Mouse (Mus musculus): ENCODE measurements around the gene Tcf25.

DNA sequence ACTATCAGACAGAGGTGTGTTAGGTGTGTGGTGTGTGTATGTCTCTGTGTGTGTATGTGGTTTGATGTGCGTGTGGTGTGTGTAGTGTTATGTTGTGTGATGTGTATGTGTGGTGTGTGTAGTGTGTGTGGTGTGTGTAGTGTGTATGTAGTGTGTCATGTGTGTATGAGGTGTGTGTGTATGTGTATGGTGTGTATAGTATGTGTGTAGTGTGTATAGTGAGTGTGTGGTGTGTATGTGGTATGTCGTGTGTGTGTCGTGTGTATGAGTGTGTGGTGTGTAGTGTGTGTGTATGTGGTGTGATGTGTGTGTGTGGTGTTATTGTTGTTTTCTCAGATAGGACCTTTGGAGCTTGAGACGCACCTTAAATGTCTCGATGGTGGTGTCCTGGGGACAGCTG lies 68.8 kb downstream of the Tcf25 start:
- no peak for TF ChIP-seq CTCF (IDR thresholded peaks at IDR 0.05; ENCODE audit: extremely low read depth, insufficient read depth, low read length)
- TF ChIP-seq POLR2A (IDR thresholded peaks at IDR 0.05; ENCODE audit: extremely low read depth, insufficient read depth, low read length): no peak
